Mouse (Mus musculus) myocyte (in vitro differentiated cells): ENCODE results near the gene Pitpnm3. TPM values are rescaled to one million over a fixed set of nuclear protein-coding genes. Genes with fewer than 3 reads are reported as not detected.
"Not testable (repeated sequence)": the region's sequence is repeated elsewhere in the genome, so short reads cannot be mapped to it uniquely, and the experiment has no call there.

Experiments
- H3K27me3 ChIP-seq: one replicate; pipeline ENCODE4 v1.6.1; 2011; ENCODE audit not compliant: control insufficient read depth, insufficient read depth, insufficient read length
- H3K36me3 ChIP-seq: one replicate; pipeline ENCODE4 v1.6.1; 2011; ENCODE audit not compliant: control insufficient read depth, insufficient read depth
- H3K4me2 ChIP-seq: one replicate; pipeline ENCODE4 v1.6.1; 2011; ENCODE audit warnings: low read depth, control low read depth
- H3K4me3 ChIP-seq: one replicate; pipeline ENCODE4 v1.5.1; 2011; ENCODE audit warnings: mild to moderate bottlenecking, control low read depth, moderate library complexity
- H3K79me2 ChIP-seq: one replicate; pipeline ENCODE4 v1.6.1; 2011; ENCODE audit not compliant: control insufficient read depth, insufficient read depth
- H3ac ChIP-seq: one replicate; pipeline ENCODE4 v1.6.1; 2011; ENCODE audit not compliant: control insufficient read depth, insufficient read length
- CEBPB ChIP-seq: IDR thresholded peaks from 2 replicates; pipeline ENCODE4 v1.6.1; 2011; ENCODE audit warnings: mild to moderate bottlenecking, moderate library complexity; ENCODE audit not compliant: poor library complexity, insufficient read depth, severe bottlenecking
- E2F4 ChIP-seq: IDR thresholded peaks from one replicate; pipeline ENCODE4 v1.6.1; 2011; ENCODE audit warnings: mild to moderate bottlenecking, control low read depth, moderate library complexity; ENCODE audit not compliant: insufficient read depth
- MAX ChIP-seq: IDR thresholded peaks from one replicate; pipeline ENCODE4 v1.6.1; 2011; ENCODE audit warnings: low read depth, mild to moderate bottlenecking, control low read depth
- MYOD1 ChIP-seq, 3 experiments: IDR thresholded peaks; one replicate each; pipeline ENCODE4 v1.6.1; 2011; ENCODE audit warnings: control low read depth in 2 of 3, low read depth in 2 of 3, mild to moderate bottlenecking in 2 of 3, moderate library complexity in 1 of 3; ENCODE audit not compliant: insufficient read length in 2 of 3, control insufficient read depth in 1 of 3
- MYOG ChIP-seq, 3 experiments: IDR thresholded peaks; one replicate each; pipeline ENCODE4 v1.6.1; 2011; ENCODE audit warnings: control low read depth in 2 of 3, low read depth in 2 of 3, mild to moderate bottlenecking in 2 of 3; ENCODE audit not compliant: insufficient read length in 2 of 3, control insufficient read depth in 1 of 3, insufficient read depth in 1 of 3
- POLR2A ChIP-seq: IDR thresholded peaks from one replicate; pipeline ENCODE4 v1.6.1; 2011; ENCODE audit warnings: low read depth, mild to moderate bottlenecking, control low read depth, moderate library complexity; ENCODE audit not compliant: insufficient read length
- POLR2AphosphoS2 ChIP-seq: IDR thresholded peaks from one replicate; pipeline ENCODE4 v1.6.1; 2011; ENCODE audit warnings: low read depth, control low read depth; ENCODE audit not compliant: insufficient read length
- REST ChIP-seq: IDR thresholded peaks from one replicate; pipeline ENCODE4 v1.6.1; 2011; ENCODE audit warnings: mild to moderate bottlenecking, control low read depth, moderate library complexity; ENCODE audit not compliant: insufficient read depth, insufficient read length
- SRF ChIP-seq: IDR thresholded peaks from one replicate; pipeline ENCODE4 v1.6.1; 2011; ENCODE audit warnings: low read depth; ENCODE audit not compliant: control insufficient read depth, insufficient read length
- TCF12 ChIP-seq: IDR thresholded peaks from one replicate; pipeline ENCODE4 v1.6.1; 2011; ENCODE audit warnings: mild to moderate bottlenecking, control low read depth; ENCODE audit not compliant: poor library complexity, insufficient read depth, severe bottlenecking
- TCF3 ChIP-seq: IDR thresholded peaks from one replicate; pipeline ENCODE4 v1.6.1; 2011; ENCODE audit warnings: low read depth, control low read depth; ENCODE audit not compliant: insufficient read length
- USF1 ChIP-seq: IDR thresholded peaks from one replicate; pipeline ENCODE4 v1.6.1; 2011; ENCODE audit warnings: low read depth, mild to moderate bottlenecking, control low read depth, moderate library complexity
- polyA plus RNA-seq: library from polyadenylated mRNA; unstranded; fragments of >200 nt; fragmentation: generic; extraction: Trizol; gene quantifications from one replicate; pipeline ENCODE4 v1.2.1, GENCODE M21; 2012; ENCODE audit warnings: missing spikeins

Gene Pitpnm3
- polyA plus RNA-seq, 1 experiment: 0.04 TPM

DNA sequence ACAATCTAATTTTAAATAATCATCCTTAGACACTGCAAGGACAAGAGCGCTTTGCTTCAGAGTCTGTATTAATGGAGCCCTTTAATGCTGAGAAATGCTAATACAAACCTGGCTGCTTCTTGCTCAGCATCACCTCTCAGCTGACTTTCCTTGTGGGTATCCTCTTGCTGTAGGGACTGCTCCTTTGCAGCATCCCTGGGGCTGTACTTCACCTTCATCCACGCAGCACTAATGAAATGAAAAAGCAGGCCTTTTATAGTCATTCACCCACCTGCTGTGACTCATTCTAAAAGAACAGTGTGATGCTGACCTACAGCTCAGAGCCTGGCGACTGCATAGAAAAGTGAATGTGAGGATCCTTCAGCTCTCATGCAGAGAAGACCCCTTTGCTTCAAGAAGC, 41.0 kb upstream of the Pitpnm3 start:
- no peak for TF ChIP-seq POLR2A
- TF ChIP-seq CEBPB: no peak
- no peak for TF ChIP-seq MAX
- TF ChIP-seq SRF: no peak
- Histone ChIP-seq H3K27me3 (no peaks in the 10 kb centered on the region), H3K4me3 (no peak overlapping the region), H3K4me2 (no peak overlapping the region), H3ac (no peak overlapping the region), H3K79me2 (no peaks in the 10 kb centered on the region), H3K36me3 (peaks cover 30% of the 10 kb centered on the region)

DNA sequence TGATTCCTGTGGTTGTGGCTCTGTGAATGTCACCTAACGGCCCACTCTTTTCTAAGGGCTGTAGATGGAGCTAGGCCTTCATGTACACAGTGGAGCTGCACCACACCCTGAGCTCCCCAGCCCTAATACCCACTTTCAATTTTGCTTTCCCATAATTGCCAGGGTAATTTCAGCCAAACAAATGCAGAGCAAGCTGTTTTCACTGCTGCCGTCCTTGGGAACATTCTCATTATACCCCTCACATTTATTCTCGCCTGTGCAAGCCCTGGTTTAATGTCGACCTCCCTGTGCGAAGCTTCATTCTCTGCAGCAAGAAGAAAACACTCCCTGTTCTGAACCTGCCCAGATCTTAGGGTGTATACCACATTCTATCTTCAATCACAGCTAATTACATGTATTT, 40.4 kb upstream of the Pitpnm3 start:
- H3ac ChIP-seq: no peak overlapping the region
- H3K4me2 ChIP-seq: no peak overlapping the region
- TF ChIP-seq SRF: no peak
- TF ChIP-seq USF1: no peak
- no peak overlapping the region for H3K4me3 ChIP-seq
- peaks cover 30% of the 10 kb centered on the region for H3K36me3 ChIP-seq
- no peaks in the 10 kb centered on the region for H3K27me3 ChIP-seq
- H3K79me2 ChIP-seq: no peaks in the 10 kb centered on the region

DNA sequence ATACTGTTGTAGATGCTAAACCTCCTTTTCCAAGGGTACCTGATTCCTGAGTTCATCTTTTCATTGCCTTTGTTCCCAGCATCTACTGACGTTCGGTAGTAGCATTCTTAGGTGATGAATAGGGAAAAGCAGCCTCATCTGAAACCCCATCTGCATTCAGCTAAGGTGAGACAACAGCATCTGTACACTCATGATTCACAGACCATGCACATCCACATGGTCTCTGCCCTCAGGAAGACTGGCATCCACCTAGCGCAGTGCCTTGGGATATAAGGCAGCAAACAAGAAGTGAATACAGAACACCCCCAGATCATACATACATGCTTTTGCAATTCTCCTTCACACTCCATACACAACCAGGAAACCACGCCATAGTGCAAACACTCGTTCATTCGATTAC, 39.1 kb upstream of the Pitpnm3 start:
- no peaks in the 10 kb centered on the region for H3K79me2 ChIP-seq
- no peaks in the 10 kb centered on the region for H3K27me3 ChIP-seq
- H3K4me3 ChIP-seq: no peak overlapping the region
- TF ChIP-seq USF1: no peak
- no peak for TF ChIP-seq REST
- peaks cover 30% of the 10 kb centered on the region for H3K36me3 ChIP-seq
- H3ac ChIP-seq: no peak overlapping the region
- H3K4me2 ChIP-seq: no peak overlapping the region

DNA sequence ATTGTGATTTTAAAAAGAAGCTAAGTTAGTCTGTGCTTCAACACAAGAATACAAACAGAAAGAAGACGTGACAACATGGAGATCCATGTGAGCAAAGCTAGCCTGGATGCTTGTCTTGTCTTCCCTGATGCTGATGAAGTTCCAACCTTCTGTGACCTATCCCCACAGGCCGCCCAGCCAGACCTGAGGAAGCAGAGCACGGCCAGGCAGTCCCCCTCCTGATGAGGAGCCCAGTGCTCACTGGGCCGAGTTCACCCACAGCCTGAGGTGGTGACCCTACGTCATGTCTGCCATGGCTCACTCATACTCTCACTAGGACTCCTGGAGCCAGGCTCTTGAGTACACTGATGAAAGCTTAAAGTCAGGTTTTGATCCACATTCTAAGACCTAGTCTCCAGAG, 37.9 kb upstream of the Pitpnm3 start:
- H3ac ChIP-seq: no peak overlapping the region
- no peak overlapping the region for H3K4me2 ChIP-seq
- no peak for TF ChIP-seq USF1
- peaks cover 30% of the 10 kb centered on the region for H3K36me3 ChIP-seq
- H3K79me2 ChIP-seq: no peaks in the 10 kb centered on the region
- no peaks in the 10 kb centered on the region for H3K27me3 ChIP-seq
- no peak overlapping the region for H3K4me3 ChIP-seq

DNA sequence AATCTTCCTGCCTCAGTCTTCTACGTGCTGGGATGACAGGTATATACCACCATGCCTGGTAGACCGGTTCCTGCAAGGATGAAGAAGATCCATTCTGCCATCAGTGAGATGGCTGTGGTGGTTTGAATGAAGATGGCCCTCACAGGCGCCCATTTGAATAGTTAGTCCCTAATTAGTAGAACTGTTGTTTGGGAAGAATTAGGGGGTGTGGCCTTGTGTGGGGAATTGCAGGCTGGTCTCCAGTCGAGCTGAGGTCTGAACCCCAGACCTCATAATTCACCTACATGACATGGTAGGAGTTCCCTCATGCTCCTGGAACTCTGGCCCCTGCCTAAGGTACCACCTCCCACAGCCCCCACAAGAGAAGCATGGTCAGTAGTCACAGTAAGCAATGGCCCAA, 36.3 kb upstream of the Pitpnm3 start:
- H3ac ChIP-seq, H3K27me3 ChIP-seq, H3K79me2 ChIP-seq, H3K4me3 ChIP-seq, H3K4me2 ChIP-seq: not testable (repeated sequence)
- H3K36me3 ChIP-seq: peaks cover 35% of the 10 kb centered on the region

DNA sequence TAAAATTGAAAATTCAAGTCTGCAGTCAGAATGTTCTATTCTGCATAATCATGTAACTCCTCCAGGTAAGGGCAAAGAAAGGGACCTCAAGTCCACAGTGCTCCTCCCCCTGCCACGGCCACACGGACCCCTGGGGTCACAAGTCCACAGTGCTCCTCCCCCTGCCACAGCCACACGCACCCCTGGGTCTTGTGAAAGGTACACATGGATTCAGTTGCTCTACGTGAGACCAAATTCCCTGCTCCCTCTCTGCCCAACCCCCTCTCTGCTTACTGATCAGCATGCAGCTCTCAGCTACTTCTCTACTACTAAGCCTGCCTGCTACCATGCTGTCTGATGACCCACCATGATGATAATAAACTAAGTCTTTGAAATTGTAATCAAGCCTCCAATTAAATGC, 34.3 kb upstream of the Pitpnm3 start:
- H3K4me2 ChIP-seq: no peak overlapping the region
- H3K79me2 ChIP-seq: no peaks in the 10 kb centered on the region
- H3K4me3 ChIP-seq: no peak overlapping the region
- no peaks in the 10 kb centered on the region for H3K27me3 ChIP-seq
- TF ChIP-seq USF1 (no peak), SRF (no peak), CEBPB (no peak), TCF3 (no peak), POLR2AphosphoS2 (no peak), POLR2A (no peak), E2F4 (no peak), MYOG (IDR thresholded peaks at IDR 0.05; ENCODE audit: control insufficient read depth in 1 of 3, insufficient read depth in 1 of 3, insufficient read length in 2 of 3, low read depth in 2 of 3) (no peak), MYOD1 (IDR thresholded peaks at IDR 0.05; ENCODE audit: control insufficient read depth in 1 of 3, insufficient read length in 2 of 3, low read depth in 2 of 3) (no peak), REST (no peak), MAX (no peak), TCF12 (no peak)
- no peak overlapping the region for H3ac ChIP-seq
- peaks cover 27% of the 10 kb centered on the region for H3K36me3 ChIP-seq

DNA sequence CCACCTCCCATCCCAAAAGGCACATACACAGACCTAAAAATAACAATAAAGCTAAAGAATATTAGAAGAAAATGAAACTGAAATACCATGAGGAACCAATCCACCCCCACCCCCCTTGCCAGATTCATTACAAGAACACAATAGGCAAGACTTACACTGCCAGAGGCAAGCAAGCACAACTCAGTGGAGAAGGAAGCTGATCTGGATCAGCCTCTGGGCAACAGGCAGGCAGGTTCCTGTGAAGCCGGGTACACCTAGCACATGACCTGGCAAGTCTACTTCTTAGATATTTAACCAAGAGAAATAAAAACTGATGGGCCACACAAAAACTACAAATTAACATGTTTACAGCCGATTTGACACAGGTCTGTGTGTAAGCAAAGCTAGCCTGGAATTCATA, 27.6 kb upstream of the Pitpnm3 start:
- no peak overlapping the region for H3K4me2 ChIP-seq
- H3K27me3 ChIP-seq: no peaks in the 10 kb centered on the region
- no peak for TF ChIP-seq TCF3
- TF ChIP-seq MYOG (IDR thresholded peaks at IDR 0.05; ENCODE audit: control insufficient read depth in 1 of 3, insufficient read depth in 1 of 3, insufficient read length in 2 of 3, low read depth in 2 of 3): no peak
- no peak for TF ChIP-seq POLR2AphosphoS2
- no peak for TF ChIP-seq SRF
- no peak for TF ChIP-seq REST
- TF ChIP-seq USF1: no peak
- no peak for TF ChIP-seq E2F4
- TF ChIP-seq MYOD1 (IDR thresholded peaks at IDR 0.05; ENCODE audit: control insufficient read depth in 1 of 3, insufficient read length in 2 of 3, low read depth in 2 of 3): no peak
- TF ChIP-seq MAX: no peak
- TF ChIP-seq POLR2A: no peak
- TF ChIP-seq CEBPB: no peak
- peaks cover 25% of the 10 kb centered on the region for H3K36me3 ChIP-seq
- H3K79me2 ChIP-seq: no peaks in the 10 kb centered on the region
- H3K4me3 ChIP-seq: no peak overlapping the region
- no peak overlapping the region for H3ac ChIP-seq
